Mouse (Mus musculus) left cerebral cortex, postnatal 14 days (tissue): ENCODE results near the gene Cops7b. TPM values are rescaled to one million over a fixed set of nuclear protein-coding genes. Genes with fewer than 3 reads are reported as not detected.

ENCODE experiments used
- DNase-seq, 2 experiments: peaks; one replicate each; pipeline ENCODE4 v3.0.0; 2021 to 2022; ENCODE audit warnings: low spot score in 2 of 2, mixed read lengths in 1 of 2
- intact Hi-C: fragments of 180-260 bp; cut with DNase I; formaldehyde crosslinking; loops from one replicate; pipeline ENCODE4 v1.15.1; 2025
- microRNA-seq, 2 experiments: library from miRNA; unstranded; fragments of <30 nt; microRNA quantifications; one replicate each; pipeline ENCODE4 v1.2.0; 2022
- total RNA-seq, 2 experiments: library from RNA; stranded (reverse); gene quantifications; 2 replicates each; pipeline ENCODE4 v1.2.3; 2021

Gene Cops7b
- total RNA-seq, 2 experiments from 2014 or later, result 24.8 to 28.7 TPM

DNA sequence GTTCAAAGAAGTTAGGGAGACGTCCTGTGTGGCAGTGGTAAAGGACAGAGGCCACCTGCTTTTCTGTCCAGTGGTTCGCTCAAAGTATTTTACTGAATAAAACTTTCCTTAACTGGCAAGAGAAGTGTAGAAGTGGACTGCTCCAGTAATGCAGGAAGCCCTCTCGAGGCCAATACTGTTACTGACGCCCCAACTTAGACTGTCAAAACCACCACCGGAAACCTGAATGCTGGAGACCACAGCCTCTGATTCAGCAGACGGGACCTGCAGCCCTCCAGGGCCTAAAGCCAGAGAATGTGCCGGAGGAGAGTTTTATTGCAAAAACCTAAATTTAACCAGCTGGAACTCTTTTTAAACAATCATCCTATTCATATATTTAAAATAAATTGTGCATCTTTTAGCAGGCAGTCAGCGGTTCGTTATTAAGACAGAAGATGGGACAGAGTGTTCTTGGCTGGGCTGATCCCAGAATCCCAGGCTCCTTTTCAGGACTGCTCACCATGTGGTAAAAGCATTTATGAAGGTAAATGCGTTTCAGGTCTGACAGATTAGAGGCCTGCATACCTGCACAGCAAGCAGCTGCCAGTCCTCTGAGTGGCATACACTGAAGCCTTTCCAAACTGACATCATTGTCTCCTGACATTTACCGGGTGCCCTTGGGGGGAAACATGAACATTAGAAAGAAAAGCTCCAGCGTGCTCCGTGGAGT is 60.6 kb downstream of the Cops7b start:
- no peak for DNase-seq
- intact Hi-C loops, result no loop called here

DNA sequence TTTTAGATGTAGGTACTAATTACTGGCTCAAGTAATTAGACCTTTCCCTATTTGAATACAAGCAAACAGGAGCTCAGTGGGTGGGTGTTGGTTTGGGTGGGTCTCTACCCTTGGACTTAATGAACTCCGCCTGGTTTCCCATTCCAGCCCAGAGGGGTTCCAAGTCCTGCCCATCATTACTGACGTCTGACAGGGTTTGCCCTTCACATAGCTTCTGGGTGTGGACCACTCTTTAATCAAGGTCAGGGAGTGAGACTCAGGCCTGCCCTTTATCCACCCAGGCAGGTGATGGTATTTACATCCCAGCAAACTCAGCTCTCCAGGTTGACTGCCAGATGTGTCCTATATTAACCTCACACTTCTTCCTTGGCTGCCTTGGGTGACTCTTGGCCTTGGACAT is 64.8 kb downstream of the Cops7b start:
- intact Hi-C loops, result no loop called here

DNA sequence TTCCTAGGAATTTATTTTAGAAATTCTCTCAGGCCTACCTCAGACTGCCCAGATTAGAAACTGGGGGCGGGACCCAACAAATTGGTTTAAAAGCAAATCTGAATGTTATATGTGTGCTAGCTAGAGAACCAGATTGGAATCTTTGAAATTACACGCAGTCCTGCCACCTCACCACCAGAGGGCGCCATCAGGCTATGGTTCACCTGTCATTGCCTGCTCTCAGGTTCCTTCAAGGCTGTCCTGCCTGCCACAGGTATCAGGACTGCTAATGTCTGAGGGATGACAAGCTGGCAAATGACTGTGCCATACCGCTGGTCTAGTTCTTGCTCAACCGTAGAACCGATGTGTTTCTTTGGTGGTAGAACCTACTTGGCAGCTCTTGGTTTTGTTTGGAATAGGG is 67.6 kb downstream of the Cops7b start:
- intact Hi-C loops, result loop anchor here (5.0 kb wide), 2 partner anchors 392 to 537 kb away; no protein-coding TSS in a partner anchor
- DNase-seq, result peak; percentile 60 to 77

More for the DNA sequence above, 64.8 kb downstream of the Cops7b start:
- DNase-seq, result no peak

DNA sequence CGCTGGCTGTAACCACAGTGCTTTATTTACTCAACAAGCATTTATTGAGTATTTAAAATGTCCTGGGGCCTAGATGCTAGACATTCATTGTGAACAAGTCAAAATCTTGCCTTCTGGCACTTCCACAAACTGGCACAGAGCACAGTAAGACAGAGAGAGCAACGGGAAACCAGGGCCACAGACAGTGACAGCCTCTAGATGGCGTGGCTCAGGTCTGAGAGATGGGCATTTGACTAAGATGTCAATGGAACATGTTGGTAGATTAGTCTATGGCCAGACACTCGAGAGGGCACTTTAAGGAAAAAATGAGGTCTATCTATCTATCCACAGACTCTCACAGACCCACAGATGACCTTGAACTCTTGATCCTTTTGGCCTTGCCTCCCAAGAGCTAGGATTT is 70.0 kb downstream of the Cops7b start:
- intact Hi-C loops, result loop anchor here (5.0 kb wide), 2 partner anchors 390 to 535 kb away; no protein-coding TSS in a partner anchor
- DNase-seq, result no peak

DNA sequence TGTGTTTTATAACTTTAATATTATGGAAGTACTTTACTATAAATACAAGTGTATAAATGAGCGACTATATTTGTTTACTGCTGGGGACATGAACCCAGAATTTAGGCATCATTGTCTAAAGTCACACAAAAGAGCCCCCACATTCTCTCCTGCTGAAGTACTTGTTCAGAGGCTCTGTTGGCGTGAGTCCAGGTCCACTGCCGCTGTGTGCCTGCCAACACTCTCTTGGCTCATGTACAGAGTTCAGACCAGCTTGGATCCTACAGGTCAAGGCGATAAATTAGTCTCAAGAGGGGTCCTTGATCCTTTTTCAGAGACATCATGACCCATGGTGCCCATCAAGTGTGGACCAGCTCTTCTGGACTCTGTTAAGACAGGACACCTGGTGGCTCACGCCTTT is 74.4 kb downstream of the Cops7b start:
- intact Hi-C loops, result no loop called here

More for the DNA sequence above, 74.4 kb downstream of the Cops7b start:
- DNase-seq, result no peak

Small RNA genes within 50 kb of the gene (microRNA-seq; reads per million reads assigned to microRNA genes)
- gene Gm22955, result 0 reads per million in 2 experiments

Other genes with a start within 250 kb of the Cops7b start
- 100 to 1,000 TPM; 146 to 149 TPM for gene Ncl, start 223.5 kb upstream of the Cops7b start, total RNA-seq
- gene Nmur1, start 156.7 kb upstream of the Cops7b start, total RNA-seq, result under 1 TPM; 0.25 to 0.53 TPM
- gene Tex44, start 156.6 kb upstream of the Cops7b start, total RNA-seq, result not detected
- gene Ptma, start 56.2 kb upstream of the Cops7b start, total RNA-seq, result 100 to 1,000 TPM; 336 to 423 TPM
- gene Pde6d, start 275 bp upstream of the Cops7b start, total RNA-seq, result 10 to 100 TPM; 60.5 to 63.2 TPM
- gene Nppc, start 87.7 kb downstream of the Cops7b start, total RNA-seq, result 10 to 100 TPM; 12.5 to 15.0 TPM
- gene Dis3l2, start 120.9 kb downstream of the Cops7b start, total RNA-seq, result 10 to 100 TPM; 24.5 to 26.4 TPM